Mouse (Mus musculus): ENCODE measurements around the gene Chic2. TPM values are rescaled to one million over a fixed set of nuclear protein-coding genes. Genes with fewer than 3 reads are reported as not detected.

Chic2 gene
- polyA plus RNA-seq (2015; fragmentation: Nextera tagmentation; extraction: Ambion mirVana), result 42.2 and 43.2 TPM in 2 replicates

GRCm38 (mm10) chr5:75044310-75044904 is at the start of gene Chic2:
TSS of gene Chic2 (minus strand) at chr5:75044774.
- H3K27me3 ChIP-seq (ENCODE audit: control insufficient read depth, insufficient read depth, low read length), result no peaks in the 10 kb centered on the region
- peak; percentile 95 for ATAC-seq (ENCODE audit: low FRiP score, low TSS enrichment)
- H3K4me2 ChIP-seq (replicated peaks; ENCODE audit: low read depth), result peak within 1 kb of the TSS; percentile 83
- no peaks in the 10 kb centered on the region for H3K9me3 ChIP-seq (ENCODE audit: control insufficient read depth, low read length)
- H3K27ac ChIP-seq (replicated peaks), result peak within 1 kb of the TSS; percentile 97
- TF ChIP-seq EP300 (optimal IDR thresholded peaks at IDR 0.05) (no peak), CTCF (IDR thresholded peaks at IDR 0.05; ENCODE audit: low read depth) (no peak)
- 1% methylated on average over 26 of the region's 90 CpGs for WGBS
- peak within 1 kb of the TSS; percentile 100 for H3K4me3 ChIP-seq (ENCODE audit: low read depth, low read length)
- H3K36me3 ChIP-seq (ENCODE audit: control insufficient read depth, insufficient read depth, low read length), result no peaks in the 10 kb centered on the region
- DNase-seq (ENCODE audit: low spot score), result peak; percentile 90
- H3K4me1 ChIP-seq (replicated peaks; ENCODE audit: control insufficient read depth, insufficient read depth), result no peaks in the 10 kb centered on the region
- H3K9ac ChIP-seq (ENCODE audit: low read length), result peak within 1 kb of the TSS; percentile 100

DNA sequence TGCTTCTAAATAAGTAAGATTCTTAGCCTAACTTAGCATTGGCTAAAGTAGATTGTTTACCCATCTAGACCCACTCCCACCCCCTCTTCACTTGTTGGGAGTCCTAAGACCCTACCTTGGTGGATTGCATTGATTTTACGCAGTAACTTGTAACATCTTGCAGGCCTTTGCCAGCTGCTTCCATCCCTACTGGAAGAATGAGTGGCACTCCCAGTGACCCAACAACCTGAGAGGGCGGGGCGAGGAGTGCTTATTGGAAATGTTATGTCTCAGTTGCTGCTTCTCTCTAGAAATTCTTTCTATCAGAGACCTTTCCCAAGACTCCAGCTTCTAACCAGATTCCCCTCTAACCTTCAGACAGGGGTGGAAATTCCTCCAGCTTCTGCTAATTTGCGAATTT is 41.3 kb upstream of the Chic2 start:
- Histone ChIP-seq H3K36me3 (ENCODE audit: control insufficient read depth, insufficient read depth, low read length) (no peaks in the 10 kb centered on the region), H3K9me3 (ENCODE audit: control insufficient read depth, low read length) (no peaks in the 10 kb centered on the region), H3K4me1 (replicated peaks; ENCODE audit: control insufficient read depth, insufficient read depth) (no peaks in the 10 kb centered on the region), H3K4me2 (replicated peaks; ENCODE audit: low read depth) (no peak overlapping the region), H3K9ac (ENCODE audit: low read length) (no peak overlapping the region), H3K27ac (replicated peaks) (no peak overlapping the region), H3K27me3 (ENCODE audit: control insufficient read depth, insufficient read depth, low read length) (peaks cover 8% of the 10 kb centered on the region; the same call in 1 of the 2 replicates), H3K4me3 (ENCODE audit: low read depth, low read length) (no peak overlapping the region)
- ATAC-seq (ENCODE audit: low FRiP score, low TSS enrichment) (no peak), DNase-seq (ENCODE audit: low spot score) (no peak)
- TF ChIP-seq CTCF (IDR thresholded peaks at IDR 0.05; ENCODE audit: low read depth) (no peak), EP300 (optimal IDR thresholded peaks at IDR 0.05) (no peak)
- WGBS, result 36% methylated on average over 4 of the region's 4 CpGs

DNA sequence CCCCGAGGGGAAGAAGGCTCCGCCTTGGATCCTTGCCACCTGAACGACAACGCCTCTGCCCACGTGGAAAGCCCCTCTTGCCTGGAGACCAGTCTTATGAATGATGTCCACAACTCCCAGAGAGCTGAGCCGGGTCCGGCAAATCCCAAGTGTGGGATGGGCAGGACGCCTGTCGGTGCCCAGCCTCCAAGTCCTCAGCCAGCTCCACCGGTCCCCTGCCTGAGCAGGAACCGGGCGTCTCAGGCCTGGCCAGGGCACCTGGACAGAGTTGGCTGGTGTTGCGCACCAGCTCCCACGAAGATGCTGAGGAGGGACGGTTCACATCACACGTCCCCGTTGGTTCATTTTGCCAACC is 40.9 kb upstream of the Chic2 start:
- H3K27ac ChIP-seq (replicated peaks), result no peak overlapping the region
- TF ChIP-seq CTCF (IDR thresholded peaks at IDR 0.05; ENCODE audit: low read depth) (no peak), EP300 (optimal IDR thresholded peaks at IDR 0.05) (no peak)
- WGBS, result 10% methylated on average over 17 of the region's 17 CpGs
- ATAC-seq (ENCODE audit: low FRiP score, low TSS enrichment) (0 out of 2 replicates have a peak, but pooled peaks have one; percentile 29), DNase-seq (ENCODE audit: low spot score) (no peak)
- H3K9ac ChIP-seq (ENCODE audit: low read length), result no peak overlapping the region
- peaks cover 8% of the 10 kb centered on the region; the same call in 1 of the 2 replicates for H3K27me3 ChIP-seq (ENCODE audit: control insufficient read depth, insufficient read depth, low read length)
- no peak overlapping the region for H3K4me3 ChIP-seq (ENCODE audit: low read depth, low read length)
- H3K36me3 ChIP-seq (ENCODE audit: control insufficient read depth, insufficient read depth, low read length), result no peaks in the 10 kb centered on the region
- no peak overlapping the region for H3K4me2 ChIP-seq (replicated peaks; ENCODE audit: low read depth)
- H3K9me3 ChIP-seq (ENCODE audit: control insufficient read depth, low read length), result no peaks in the 10 kb centered on the region
- no peaks in the 10 kb centered on the region for H3K4me1 ChIP-seq (replicated peaks; ENCODE audit: control insufficient read depth, insufficient read depth)

- H3K27me3 ChIP-seq (ENCODE audit: control insufficient read depth, insufficient read depth, low read length), result peaks cover 8% of the 10 kb centered on the region; the same call in 1 of the 2 replicates
- DNase-seq (ENCODE audit: low spot score) (no peak), ATAC-seq (ENCODE audit: low FRiP score, low TSS enrichment) (0 out of 2 replicates have a peak, but pooled peaks have one; percentile 29)
- TF ChIP-seq EP300 (optimal IDR thresholded peaks at IDR 0.05), result no peak
- TF ChIP-seq CTCF (IDR thresholded peaks at IDR 0.05; ENCODE audit: low read depth), result no peak
- H3K4me1 ChIP-seq (replicated peaks; ENCODE audit: control insufficient read depth, insufficient read depth), result no peaks in the 10 kb centered on the region
- no peak overlapping the region for H3K9ac ChIP-seq (ENCODE audit: low read length)
- no peak overlapping the region for H3K27ac ChIP-seq (replicated peaks)
- H3K9me3 ChIP-seq (ENCODE audit: control insufficient read depth, low read length), result no peaks in the 10 kb centered on the region
- H3K4me2 ChIP-seq (replicated peaks; ENCODE audit: low read depth), result no peak overlapping the region
- no peaks in the 10 kb centered on the region for H3K36me3 ChIP-seq (ENCODE audit: control insufficient read depth, insufficient read depth, low read length)
- H3K4me3 ChIP-seq (ENCODE audit: low read depth, low read length), result 0 out of 2 replicates have a peak overlapping the region, but pooled peaks have one; percentile 2
- WGBS, result 4% methylated on average over 25 of the region's 25 CpGs
These were observed 40.4 kb upstream of the Chic2 start for GRCm38 (mm10) chr5:75084871-75085520.

DNA sequence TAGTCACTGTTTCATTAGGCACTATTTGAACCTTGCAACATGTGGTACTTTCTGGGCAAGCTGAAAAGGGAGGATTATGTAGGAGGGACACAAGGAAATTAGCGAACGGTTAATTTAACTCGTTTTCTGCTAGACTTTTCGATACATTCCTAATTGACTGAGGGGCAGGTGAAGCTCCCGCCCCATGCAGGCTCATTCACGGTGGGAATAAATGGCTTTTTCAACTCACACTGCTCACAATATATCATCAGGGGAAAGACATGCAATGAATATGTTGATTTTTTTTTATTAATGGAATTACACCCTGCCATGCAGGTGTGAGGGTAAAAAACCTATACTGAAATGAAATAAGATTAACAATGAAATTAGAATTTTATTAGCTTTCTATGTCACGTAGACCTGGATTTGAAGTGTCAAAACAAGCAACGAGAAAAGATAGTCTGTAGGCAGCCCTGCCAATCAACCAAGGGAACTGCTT is 39.9 kb upstream of the Chic2 start:
- Histone ChIP-seq H3K9ac (ENCODE audit: low read length) (no peak overlapping the region), H3K9me3 (ENCODE audit: control insufficient read depth, low read length) (no peaks in the 10 kb centered on the region), H3K4me2 (replicated peaks; ENCODE audit: low read depth) (no peak overlapping the region), H3K27ac (replicated peaks) (no peak overlapping the region), H3K36me3 (ENCODE audit: control insufficient read depth, insufficient read depth, low read length) (no peaks in the 10 kb centered on the region), H3K4me1 (replicated peaks; ENCODE audit: control insufficient read depth, insufficient read depth) (no peaks in the 10 kb centered on the region), H3K4me3 (ENCODE audit: low read depth, low read length) (no peak overlapping the region), H3K27me3 (ENCODE audit: control insufficient read depth, insufficient read depth, low read length) (peaks cover 11% of the 10 kb centered on the region; the same call in 1 of the 2 replicates)
- TF ChIP-seq CTCF (IDR thresholded peaks at IDR 0.05; ENCODE audit: low read depth) (no peak), EP300 (optimal IDR thresholded peaks at IDR 0.05) (no peak)
- WGBS, result 6% methylated on average over 8 of the region's 8 CpGs
- no peak for ATAC-seq (ENCODE audit: low FRiP score, low TSS enrichment)
- no peak for DNase-seq (ENCODE audit: low spot score)
